Mouse (Mus musculus): ENCODE data around the gene Hbb-bs. TPM values are rescaled to one million over a fixed set of nuclear protein-coding genes. Genes with fewer than 3 reads are reported as not detected.
"Not testable (repeated sequence)": the region's sequence is repeated elsewhere in the genome, so short reads cannot be mapped to it uniquely, and the experiment has no call there.

Hbb-bs gene
- 100 to 1,000 TPM; 337 to 460 TPM for total RNA-seq (2021)
- long read RNA-seq, experiment 1, transcript Hbb-bs-201 (3 exons, 628 nt): major isoform, 61 of 65 reads
- long read RNA-seq, experiment 1, partial matches to known transcripts: 0 of 65 reads
- long read RNA-seq, experiment 1, other reads (novel, unspliced or antisense): 2 of 65 reads
- long read RNA-seq, experiment 2, transcript Hbb-bs-201 (3 exons, 628 nt): major isoform, 90 of 90 reads
- long read RNA-seq, experiment 2, partial matches to known transcripts: 0 of 90 reads
- long read RNA-seq, experiment 2, other reads (novel, unspliced or antisense): 0 of 90 reads

DNA sequence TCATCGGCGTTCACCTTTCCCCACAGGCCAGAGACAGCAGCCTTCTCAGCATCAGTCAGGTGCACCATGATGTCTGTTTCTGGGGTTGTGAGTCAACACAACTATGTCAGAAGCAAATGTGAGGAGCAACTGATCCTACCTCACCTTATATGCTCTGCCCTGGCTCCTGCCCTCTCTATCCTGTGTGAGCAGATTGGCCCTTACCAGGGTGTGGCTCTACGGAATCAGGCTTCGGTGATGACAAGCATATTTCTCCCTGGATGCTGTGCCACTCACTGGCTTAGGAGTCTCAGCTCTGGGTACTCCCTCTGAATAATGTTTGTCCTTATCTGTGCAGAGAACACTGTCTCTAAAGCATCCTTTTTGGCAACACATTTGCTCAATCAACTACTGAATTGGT, at the start of gene Hbb-bs:
TSS of gene Hbb-bs (minus strand) at position 289 of the 400 bp plus-strand sequence.
- no peak for DNase-seq (ENCODE audit: low spot score in 2 of 2)

DNA sequence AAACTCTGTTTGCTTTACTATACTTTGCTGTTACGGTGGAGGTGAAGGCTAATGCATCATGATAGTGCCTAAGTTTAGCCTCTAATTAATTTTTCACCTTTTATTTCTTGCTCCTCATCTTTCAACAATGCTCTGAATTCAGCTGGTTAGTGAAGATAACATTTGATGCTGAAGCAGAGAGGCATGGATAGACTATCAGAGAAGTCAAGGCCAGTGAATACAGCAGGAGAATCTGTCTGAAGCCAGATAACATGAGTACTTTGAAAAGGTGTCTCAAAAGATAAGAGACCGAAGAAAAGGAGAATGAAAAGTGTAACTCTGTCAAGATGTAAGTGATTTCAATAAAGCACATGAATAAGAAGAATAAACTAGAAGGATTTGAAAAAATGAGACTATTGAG, 49.2 kb upstream of the Hbb-bs start:
- DNase-seq (ENCODE audit: low spot score in 2 of 2): no peak

DNA sequence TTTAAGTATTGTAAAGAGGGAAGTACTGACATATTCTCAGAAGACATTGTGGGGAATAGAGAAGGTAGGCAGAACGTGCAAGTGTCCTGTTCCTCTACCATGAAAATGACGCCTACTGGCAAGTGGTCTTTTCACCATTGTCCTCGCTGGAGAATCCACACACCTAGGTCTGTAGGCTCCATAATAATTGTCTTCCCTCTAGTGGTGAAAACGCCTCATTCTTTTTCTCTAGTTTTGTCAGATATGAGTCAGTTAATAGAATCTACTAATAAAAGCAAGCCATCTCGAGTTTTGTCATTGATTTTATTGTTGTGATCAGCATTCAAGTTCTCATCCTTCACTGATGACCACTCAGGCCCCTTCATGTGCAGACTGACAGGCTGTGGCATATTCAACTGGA, 46.6 kb upstream of the Hbb-bs start:
- DNase-seq (ENCODE audit: low spot score in 2 of 2): no peak

DNA sequence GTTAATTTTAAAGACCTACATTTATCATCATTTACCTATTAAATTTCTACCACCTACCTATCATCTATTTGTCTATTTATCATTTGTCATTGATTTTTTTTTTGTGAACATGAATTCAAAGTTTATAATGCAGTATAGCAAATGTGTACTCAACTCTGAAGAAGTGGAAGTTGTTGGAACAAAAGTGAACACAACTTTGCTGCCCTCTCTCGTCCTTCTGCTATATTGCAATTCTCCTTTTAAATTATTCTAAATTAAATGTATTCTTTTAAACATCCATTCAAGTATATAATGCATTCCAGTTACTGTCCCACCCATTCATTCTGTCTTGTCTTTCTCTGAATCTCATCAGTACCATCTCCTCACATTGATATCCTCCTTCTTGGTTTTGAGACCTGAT, 45.2 kb upstream of the Hbb-bs start:
- peak in 1 of 2 experiments; percentile 17 for DNase-seq (ENCODE audit: low spot score in 2 of 2)

DNA sequence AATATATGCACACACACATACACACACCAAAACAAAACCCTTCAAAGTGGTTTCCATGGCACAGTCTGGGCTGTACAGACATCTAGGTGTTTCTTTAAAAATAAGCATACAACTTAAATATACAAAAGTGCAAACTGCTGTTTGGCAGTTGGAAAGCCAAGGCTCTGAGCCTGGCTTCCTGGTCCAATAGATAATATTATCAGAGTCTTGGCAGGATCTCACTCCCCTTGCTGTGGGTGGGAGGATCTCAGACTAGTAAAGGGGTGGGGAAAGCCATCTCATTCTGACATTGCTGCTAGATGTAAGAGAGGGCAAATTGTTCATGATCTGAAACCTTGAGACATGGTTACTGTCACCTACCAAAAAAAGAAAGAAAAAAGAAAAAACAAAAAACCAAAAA, 42.8 kb upstream of the Hbb-bs start:
- DNase-seq (ENCODE audit: low spot score in 2 of 2): no peak

DNA sequence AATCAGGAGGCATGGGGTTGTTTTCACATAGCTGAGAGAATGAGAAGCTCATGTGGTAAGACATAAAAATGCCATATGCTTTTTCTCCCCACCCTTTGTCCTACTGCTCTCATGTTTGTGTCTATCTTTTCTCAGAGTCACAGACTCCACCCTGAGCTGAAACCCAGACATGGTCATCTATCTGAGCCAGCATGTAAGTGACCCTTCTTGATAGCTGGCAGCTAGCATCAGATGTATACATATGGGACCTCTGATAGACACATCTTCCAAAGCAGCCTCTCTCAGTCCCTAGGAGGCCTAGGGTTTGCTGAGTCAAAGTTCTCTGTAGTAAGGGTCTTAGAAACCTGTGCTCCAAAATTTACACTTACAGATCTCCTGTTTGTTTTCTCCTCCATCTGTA, 37.8 kb upstream of the Hbb-bs start:
- no peak for DNase-seq (ENCODE audit: low spot score in 2 of 2)

DNA sequence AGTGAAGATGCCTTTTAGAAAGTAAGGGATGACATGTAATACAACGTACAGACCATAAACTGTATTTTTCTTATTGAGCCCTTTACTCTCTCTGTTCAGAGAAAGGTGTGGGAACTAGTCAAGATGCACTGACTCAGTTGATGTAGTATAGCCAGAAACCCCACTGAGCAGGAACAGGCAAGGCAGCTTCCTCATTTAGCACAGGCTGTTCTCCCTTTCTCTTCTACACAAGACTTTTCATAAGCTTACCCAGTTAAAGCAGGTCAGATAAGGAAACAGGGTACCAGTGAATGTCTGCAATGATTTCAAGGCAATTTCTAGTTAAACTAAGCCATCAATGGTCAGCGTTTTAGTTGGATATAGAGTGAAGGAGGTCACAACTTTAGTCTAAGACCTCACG, 33.6 kb upstream of the Hbb-bs start:
- DNase-seq (ENCODE audit: low spot score in 2 of 2): no peak

DNA sequence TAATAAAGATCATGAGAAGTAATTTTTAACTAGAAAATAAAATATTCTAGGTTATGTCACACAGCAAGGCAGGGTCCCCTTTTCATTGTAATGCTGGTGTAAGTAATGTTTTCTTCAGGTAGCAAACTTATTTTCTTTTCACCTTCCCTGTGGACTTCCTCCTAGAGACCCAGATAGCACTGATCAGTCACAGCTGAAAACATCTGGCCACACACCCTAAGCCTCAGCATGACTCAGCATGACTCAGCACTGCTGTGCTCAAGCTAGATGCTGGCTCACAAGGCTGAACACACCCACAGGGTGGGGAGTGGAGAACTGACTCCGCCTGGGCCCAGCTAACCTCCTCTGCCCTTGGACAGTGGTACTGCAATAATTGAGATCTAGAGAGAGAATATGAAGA, 33.0 kb upstream of the Hbb-bs start:
- no peak for DNase-seq (ENCODE audit: low spot score in 2 of 2)

DNA sequence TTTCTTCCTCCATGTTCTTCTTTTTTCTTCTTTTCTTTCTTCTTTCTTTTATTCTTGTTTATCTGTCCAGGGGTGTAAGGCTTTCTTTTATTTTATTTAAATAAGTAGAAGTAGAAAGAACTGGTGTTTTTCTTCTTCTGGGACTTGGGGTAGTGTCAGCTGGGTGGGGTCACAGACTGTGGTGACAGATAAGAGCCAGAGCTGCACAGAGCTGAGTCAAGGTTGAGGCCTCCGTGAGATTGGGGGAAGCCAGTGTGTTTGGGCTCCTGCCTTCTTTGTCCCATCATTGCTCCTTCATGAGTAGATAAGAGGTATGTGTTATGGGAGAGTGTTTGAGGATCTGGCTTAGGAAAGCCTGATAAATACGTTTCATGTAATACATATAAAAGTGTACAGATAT, 31.2 kb upstream of the Hbb-bs start:
- DNase-seq (ENCODE audit: low spot score in 2 of 2): no peak

DNA sequence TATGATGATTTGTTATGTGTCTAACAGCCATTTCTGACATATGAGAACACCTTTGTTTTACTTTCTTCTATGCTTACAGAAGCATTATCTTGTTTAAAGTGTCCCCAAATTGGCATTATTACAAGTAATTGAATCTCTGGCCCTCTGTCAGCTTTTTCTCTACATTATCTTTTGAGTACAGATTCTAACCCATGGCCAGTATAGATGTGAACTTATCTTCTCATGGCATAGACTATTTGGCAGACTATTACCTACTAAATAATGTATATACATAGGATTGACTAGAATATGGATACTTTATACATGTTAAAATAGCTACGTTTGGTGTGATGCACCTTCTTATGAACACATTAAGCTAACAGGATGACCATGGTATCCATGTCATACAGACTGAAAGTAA, 26.8 kb upstream of the Hbb-bs start:
- DNase-seq (ENCODE audit: low spot score in 2 of 2): no peak

DNA sequence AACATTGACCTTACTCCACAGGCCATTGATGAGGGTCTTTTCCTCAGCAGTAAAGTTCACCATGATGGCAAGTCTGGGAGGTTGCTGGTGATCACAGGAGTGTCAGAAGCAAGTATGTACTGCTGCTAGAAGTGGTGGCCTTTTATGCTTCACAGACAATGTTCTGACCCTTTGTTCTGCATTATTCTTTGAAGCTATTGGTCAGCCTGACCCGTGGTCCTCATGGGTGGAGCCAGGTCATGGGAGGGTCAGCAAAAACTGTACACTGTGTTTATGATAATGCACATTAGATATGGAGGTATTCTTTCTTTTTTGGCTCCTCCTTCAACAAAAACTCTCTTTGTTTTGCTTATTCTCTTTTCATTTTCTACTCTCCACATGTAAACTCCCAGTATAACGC, 25.2 kb upstream of the Hbb-bs start, which contains the start of gene Hbb-y:
TSS of gene Hbb-y (minus strand) at position 127 of the 400 bp plus-strand sequence.
- no peak for DNase-seq (ENCODE audit: low spot score in 2 of 2)

DNA sequence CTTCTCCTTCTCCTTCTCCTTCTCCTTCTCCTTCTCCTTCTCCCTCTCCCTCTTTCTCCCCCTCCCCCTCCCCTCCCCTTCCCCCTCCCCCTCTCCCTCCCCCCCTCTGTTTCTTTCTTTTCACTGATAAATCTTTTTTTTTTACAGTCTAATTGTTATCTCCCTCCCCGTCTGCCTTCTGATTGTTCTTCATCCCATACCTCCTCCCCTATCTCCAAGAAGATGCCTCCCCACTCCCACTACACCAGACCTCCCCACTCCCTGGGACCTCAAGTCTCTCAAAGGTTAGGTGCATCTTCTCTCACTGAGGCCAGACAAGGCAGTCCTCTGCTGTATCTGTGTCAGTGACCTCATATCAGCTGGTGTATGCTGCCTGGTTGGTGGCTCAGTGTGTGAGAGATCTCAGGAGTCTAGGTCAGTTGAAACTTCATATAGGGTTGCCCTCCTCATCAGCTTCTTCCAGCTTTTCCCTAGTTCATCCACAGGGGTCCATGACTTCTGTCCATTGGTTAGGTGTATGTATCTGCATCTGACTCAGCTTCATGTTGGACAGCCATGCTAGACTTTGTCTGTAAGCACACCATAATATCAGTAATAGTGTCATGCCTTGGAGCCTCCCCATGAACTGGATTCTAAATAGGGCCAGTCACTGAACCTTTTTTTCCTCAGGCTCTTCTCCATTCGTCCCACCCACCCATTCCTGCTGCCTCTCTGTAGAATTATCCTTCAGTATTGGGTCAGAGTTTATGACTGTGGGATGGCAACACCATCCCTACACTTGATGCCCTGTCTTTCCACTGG, 16.8 kb upstream of the Hbb-bs start:
- DNase-seq (ENCODE audit: low spot score in 2 of 2): no peak

DNA sequence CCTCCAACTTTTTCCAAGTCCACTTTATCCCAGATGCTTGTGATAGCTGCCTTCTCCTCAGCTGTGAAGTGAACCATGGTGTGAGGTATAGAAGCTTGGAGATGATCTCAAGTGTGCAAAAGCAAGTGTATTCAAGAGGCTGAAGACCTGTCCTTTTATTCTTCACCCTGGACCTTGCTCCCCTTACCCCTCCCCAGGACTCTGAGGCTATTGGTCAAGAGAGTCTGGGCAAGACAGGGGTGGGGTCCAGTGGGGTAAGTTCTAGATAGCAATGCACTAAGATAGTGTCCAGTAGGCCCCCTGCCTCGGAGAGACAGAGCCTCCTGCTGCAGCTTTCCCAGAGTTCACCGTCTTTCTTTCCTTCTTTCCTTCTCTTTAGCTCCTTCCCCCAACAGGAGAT, 15.1 kb upstream of the Hbb-bs start, which contains the start of gene Hbb-bh1:
TSS of gene Hbb-bh1 (minus strand) at position 131 of the 400 bp plus-strand sequence.
- DNase-seq (ENCODE audit: low spot score in 2 of 2): no peak

DNA sequence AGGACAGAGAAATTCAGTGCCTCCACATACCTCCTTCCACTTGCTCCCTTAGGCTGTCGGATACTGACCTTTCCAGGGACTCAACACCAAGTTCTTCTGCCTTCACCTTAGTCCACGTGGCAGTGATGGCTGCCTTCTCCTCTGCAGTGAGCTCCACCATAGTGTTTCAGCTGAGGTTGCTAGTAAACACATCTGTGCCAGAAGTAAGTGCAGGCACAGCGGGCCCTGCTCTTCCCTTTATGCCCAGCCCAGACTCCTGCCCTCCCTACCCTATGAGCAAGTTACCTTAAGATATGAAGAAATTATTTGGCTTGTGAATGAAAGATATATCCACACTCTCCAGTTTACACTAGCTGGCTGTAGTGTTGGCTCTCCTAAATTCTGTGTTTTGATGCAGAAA, 12.4 kb upstream of the Hbb-bs start, which contains the start of gene Hbb-bh2:
TSS of gene Hbb-bh2 (minus strand) at position 253 of the 400 bp plus-strand sequence.
- no peak for DNase-seq (ENCODE audit: low spot score in 2 of 2)

DNA sequence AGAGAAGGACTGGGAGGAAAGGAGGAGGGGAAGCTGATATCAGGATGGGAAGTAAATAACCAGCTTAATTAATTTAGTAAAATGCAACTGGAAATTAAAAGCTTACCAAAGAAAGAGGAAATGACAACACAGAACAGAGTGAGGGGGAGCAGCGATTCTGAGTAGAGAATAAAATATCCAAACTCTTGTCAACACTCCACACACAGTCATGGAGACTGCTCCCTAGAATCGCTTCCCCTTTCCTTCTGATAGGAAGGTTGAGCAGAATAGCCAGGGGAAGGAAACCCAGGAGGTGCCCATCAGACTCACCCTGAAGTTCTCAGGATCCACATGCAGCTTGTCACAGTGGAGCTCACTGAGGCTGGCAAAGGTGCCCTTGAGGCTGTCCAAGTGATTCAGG, 757 bp downstream of the Hbb-bs start:
- DNase-seq (ENCODE audit: low spot score in 2 of 2): not testable (repeated sequence)

DNA sequence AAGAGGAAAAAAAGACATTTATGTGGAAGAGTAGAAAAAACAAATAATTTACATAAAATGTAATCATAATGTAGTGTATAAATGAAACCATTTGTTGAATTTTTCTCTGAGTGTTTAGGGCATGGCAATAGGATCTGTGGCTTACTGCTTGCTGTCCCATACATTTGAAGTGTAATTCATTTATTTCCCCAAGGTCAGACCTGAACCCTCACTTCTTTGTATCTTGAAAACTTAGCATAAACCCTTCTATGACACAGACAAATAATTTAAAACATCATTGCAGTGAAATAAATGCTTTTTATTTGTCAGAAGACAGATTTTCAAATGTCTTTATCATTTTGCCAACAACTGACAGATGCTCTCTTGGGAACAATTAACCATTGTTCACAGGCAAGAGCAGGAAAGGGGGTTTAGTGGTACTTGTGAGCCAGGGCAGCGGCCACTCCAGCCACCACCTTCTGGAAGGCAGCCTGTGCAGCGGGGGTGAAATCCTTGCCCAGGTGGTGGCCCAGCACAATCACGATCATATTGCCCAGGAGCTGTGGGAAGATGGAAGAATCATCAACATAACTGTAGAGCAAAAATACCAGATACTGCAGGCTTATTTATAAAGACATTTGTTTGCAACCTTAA, 1.5 kb downstream of the Hbb-bs start:
- no peak for DNase-seq (ENCODE audit: low spot score in 2 of 2)

DNA sequence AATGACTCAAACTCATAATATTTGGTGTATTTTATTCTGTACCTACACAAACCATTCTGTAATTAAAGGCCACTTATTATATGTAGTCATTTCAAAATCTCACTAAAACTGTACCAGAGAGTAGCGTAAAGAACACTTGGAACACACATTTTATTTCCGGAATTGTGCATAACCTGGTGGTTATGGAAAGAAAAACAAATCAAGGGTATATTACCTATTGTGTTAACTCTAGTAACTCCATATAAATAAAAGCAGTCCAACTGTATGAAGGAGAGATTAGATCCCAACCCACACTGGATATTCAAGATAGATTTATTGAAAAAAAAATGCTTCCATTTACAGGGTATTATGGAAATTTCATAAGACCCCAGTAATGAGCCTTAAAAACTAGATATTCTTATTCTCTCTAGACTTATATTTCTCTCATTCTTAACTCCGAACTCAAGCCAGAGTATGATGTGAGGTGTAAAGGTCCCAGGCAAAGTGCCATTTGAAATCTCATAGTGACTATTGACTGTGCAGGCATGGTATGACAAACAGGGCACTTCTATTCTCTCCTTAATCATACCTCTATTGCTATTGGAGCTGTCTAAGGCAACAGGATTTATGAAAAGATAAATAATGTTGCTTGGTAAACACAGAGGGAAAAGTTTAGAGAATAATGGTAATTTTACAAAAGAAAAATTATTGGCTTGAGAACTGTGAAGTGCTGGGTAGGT, 2.2 kb downstream of the Hbb-bs start:
- DNase-seq (ENCODE audit: low spot score in 2 of 2): no peak

DNA sequence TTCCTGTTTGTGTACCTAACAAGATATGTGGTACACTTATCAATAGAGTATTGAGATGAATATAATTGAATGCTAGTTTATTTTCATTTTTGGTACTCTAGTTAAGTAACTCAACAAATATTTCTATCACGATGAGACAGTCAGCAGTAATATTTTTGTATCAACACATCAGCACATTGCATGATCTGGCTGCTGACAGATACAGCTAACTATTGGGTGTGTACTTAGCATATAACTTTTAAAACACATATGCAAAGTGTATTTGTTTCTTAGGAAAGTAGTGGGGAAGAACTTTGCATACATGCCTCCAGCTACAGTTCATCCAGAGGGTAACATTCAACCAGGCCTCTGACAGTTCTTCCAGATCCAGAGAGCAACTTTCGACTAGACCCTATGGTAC, 3.3 kb downstream of the Hbb-bs start:
- no peak for DNase-seq (ENCODE audit: low spot score in 2 of 2)

DNA sequence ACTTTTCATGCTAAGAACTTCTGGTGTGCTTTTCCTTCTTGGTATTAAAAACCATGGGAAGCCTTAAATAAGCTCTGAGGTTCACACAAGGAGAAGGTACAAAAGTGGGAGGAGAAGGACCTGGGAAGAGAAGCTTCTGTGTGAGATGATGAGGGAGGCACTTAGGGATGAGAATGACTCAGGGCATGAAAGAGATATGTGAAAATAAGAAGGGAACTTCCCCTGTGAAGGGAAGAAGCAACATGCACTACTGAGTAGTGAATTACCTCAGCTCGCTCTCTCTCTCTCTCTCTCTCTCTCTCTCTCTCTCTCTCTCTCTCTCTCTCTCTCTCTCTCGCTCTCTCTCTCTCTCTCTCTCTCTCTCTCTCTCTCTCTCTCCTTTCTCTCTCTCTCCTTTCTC, 12.8 kb downstream of the Hbb-bs start:
- not testable (repeated sequence) for DNase-seq (ENCODE audit: low spot score in 2 of 2)

DNA sequence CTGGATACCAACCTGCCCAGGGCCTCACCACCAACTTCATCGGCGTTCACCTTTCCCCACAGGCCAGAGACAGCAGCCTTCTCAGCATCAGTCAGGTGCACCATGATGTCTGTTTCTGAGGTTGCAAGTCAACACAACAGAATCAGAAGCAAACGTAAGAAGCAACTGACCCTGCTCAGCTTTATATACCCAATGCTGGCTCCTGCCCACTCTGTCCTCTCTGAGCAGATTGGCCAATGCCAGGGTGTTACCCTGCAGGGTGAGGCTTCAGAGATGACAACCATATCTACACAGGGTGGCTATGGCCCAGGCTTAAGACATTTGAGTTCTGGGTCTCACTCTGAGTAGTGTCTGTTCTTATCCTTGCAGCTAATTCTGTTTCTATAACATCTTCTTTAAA, 14.1 kb downstream of the Hbb-bs start, which contains the start of gene Hbb-bt:
TSS of gene Hbb-bt (minus strand) at position 231 of the 400 bp plus-strand sequence.
- DNase-seq (ENCODE audit: low spot score in 2 of 2): no peak

DNA sequence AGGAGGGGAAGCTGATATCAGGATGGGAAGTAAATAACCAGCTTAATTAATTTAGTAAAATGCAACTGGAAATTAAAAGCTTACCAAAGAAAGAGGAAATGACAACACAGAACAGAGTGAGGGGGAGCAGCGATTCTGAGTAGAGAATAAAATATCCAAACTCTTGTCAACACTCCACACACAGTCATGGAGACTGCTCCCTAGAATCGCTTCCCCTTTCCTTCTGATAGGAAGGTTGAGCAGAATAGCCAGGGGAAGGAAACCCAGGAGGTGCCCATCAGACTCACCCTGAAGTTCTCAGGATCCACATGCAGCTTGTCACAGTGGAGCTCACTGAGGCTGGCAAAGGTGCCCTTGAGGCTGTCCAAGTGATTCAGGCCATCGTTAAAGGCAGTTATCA, 14.7 kb downstream of the Hbb-bs start:
- not testable (repeated sequence) for DNase-seq (ENCODE audit: low spot score in 2 of 2)
